Mouse (Mus musculus) heart, adult 18-20 months (tissue): ENCODE results near the gene Opcml. TPM values are rescaled to one million over a fixed set of nuclear protein-coding genes. Genes with fewer than 3 reads are reported as not detected.
A peak's percentile ranks its signal among the peaks of the same experiment; 100 is the strongest.

Experiments used
- DNase-seq, 2 experiments: peaks; one replicate each; pipeline ENCODE4 v3.0.0; 2021 to 2022; ENCODE audit warnings: mixed read lengths in 1 of 2
- total RNA-seq, 2 experiments: library from RNA; stranded (reverse); gene quantifications; 2 replicates each; pipeline ENCODE4 v1.2.3; 2021

The Opcml gene
- total RNA-seq, 2 experiments from 2014 or later, result 1.1 to 1.2 TPM

DNA sequence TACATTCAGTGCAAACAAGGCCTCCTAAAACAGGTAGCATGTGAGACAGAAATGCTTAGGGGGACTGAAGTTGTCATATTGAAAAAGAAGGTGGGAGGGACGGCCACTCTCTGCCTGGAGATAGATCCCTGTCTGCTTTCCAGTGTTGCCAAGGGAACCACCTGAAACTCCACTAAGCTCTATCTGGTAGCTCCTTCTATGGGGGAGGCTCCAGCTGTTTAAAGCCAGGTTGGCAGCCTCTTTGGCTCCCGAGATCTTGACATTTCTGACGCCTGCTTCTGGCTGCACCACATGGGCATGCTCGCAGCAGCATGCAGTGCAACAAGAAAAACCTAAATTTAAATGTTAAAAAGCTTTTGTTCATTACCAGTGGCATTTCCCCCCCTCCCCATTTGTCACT is 537.4 kb downstream of the Opcml start:
- DNase-seq, result no peak

DNA sequence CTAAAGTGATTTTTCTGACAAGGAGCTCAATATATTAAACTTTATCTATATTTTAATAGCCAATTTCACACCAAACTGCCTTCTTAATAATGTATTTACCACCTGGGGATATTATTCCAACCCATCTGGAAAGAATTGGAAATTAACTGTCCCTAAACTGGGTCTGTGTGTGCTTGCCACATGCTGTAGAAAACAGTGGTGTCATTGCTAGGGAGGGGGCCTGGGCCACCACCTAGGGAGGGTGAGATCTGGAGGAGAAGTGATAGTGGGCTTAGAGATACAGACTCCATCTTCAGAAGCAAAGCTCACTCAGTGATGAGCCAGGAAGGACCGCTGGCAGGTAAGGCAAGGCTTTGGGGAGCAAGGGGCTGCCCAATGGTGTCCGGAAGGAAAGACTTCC is 537.9 kb downstream of the Opcml start:
- DNase-seq, result no peak

DNA sequence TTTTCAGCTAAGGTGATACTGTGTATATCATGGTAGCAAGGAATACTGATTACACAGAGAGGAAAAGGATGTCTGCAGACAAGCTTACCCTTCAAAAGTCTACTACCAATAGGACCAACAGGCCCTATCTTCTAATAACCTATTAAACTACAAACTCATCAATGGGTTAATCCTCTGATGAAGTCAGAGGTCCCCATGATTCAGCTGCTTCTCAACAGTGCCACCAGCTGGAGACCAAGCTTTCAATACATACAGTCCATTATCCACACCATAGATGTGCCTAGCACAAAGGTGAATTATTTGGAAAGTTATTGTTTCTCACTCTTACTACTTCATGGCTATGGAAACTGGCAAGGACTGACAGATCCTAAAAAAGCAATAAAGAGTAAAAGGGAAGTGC is 538.9 kb downstream of the Opcml start:
- DNase-seq, result no peak

DNA sequence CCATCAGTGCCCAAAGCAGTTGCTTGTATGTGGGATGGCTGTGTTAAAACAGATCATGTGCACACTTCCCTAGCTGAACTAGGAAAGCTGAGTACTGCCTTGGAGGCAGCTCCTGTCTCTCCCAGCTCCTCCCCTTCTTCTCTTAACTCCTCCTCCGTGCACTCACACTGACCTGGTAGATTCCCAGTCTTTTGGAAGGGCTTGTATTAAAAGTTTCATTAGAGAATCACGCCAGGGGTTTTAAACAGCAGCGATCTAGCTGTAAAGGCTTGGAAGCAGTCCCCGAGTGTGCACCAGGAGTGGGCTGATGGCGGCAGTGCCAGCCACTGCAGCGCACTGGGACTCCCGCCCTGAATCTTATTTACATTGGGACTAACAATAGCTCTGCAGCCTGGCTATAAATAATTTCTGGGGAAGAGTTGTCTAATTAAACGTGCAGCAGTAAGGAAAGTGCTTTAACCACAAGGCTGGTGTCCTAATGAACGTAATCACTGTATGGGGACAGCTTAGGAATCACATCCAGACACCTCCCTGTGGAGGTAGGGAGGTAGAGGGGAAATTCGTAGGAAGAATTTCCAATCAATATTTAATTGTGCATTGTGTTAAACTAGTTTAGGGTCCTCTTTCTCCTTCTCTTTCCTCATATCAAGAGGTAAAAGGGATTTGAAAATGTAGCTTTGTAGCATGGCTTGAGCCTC is 546.1 kb downstream of the Opcml start:
- peak; percentile 3 to 21 for DNase-seq

DNA sequence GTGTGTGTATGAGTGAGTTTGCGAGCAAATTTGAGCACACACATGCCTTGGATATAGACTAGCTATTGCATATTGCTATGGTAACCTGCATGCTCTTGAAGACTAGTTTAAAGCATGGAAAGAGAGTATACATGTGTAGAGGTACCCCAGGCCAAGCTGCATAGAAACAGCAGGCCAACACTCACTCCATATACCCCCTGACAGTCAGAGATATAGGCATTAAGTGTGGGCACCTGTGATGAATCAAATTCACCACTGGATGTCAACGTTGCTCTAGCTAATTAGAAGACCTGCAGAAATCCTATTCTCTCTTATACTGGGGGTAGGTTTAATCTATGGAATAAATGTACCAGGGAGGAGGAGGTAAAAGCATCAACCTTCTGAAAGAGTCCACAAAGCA is 547.3 kb downstream of the Opcml start:
- DNase-seq, result no peak

DNA sequence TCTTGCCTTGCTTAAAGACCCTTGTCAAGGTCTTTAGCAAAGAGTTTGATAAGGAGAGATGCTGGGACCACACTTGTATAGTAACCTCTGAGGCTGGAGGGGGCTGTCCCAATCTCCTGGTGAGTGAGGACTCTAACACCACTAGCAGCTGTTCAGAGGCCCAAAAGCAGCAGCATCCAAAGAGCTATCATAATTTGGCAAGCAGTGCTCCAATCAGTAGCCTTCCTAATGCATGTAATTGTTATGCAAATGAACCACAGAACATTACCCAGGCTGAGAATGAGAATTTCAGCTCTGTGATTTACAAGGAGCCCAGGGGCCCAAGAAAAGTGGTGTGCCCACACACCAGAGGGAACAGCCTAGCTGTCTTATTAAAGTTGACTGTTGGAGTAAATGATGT is 564.4 kb downstream of the Opcml start:
- DNase-seq, result no peak

DNA sequence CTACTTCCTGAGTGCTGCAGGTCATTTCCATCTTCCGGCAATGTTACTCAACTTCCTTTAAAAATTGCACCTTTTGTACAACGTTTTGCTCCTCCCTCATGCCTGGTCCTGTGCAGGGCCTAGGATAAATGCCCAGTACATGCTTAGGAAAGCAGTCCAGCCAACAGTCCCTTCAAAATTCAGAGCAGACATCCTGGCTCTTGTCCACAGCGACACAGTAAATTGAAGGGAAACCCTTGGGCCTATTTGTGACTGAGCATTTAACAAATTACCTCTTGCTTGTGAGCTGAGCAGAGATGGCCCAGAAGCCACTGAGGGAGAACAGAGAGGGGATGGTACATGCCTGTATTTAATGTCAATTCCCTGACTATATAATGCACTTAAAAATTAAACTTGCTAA is 567.4 kb downstream of the Opcml start:
- DNase-seq, result no peak

DNA sequence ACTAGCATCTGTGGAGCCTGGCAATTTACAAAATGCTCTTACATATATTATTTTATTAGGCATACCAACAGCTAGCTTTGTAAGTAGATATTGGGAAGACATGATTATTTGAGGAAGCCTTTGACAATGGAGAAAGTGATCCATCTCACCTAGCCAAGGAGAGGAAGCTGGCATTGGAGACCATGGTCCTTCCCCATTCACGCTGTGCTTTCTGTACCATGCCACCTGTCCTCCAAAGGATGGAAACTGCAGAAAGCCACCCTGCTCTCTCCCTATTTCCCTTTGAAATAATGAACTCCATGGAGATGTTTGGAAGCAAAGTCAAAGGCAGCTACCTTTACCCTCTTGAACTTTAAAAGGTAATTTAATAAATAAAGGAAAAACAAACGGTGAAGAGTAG is 570.1 kb downstream of the Opcml start:
- no peak for DNase-seq

DNA sequence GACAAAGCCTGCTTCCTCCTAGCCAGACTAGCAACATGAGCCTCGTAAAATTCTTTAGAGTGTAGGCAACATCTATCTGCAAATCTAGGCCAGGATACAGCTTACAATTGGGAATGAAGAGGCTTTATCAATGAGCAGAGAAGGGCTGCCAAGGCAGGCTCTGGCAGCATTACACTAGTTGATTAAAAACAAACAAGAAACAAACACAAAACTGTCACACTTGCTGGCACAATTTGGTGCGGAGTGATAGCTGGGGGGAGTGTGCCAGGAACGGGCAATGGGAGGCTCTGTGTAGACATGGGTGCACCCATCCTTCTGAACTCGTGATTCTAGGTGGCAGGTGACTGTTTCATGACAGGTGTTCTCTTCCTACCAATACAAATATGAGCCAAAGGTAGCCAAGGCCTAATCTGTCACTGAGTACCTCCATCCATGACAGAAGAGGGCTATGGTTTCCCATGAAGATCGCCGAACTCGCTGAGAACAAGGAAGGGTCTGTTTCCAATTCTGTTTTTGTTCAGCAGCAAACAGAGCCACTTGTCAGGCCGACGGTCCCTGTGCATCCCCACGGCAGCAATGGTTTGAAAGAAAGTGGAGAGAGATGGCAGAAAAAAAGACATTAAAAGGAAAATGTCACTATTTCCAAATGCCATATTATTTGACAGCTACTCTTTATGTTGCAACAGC is 574.0 kb downstream of the Opcml start:
- no peak for DNase-seq

DNA sequence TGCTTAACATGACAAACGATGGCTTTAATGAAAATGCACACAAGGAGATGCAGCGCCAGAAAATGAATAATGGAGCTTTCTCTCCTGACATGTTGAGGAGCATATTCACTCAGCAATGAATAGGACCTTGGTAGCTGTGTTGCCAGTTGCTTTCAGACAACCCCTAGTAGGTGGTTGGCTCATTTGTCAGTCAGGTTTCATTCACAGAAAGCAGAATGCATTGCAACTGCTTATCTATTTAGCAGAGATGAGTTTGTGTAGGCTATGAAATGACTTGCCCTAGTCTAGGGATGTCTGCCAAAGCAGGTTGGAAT is 574.5 kb downstream of the Opcml start:
- DNase-seq, result no peak

DNA sequence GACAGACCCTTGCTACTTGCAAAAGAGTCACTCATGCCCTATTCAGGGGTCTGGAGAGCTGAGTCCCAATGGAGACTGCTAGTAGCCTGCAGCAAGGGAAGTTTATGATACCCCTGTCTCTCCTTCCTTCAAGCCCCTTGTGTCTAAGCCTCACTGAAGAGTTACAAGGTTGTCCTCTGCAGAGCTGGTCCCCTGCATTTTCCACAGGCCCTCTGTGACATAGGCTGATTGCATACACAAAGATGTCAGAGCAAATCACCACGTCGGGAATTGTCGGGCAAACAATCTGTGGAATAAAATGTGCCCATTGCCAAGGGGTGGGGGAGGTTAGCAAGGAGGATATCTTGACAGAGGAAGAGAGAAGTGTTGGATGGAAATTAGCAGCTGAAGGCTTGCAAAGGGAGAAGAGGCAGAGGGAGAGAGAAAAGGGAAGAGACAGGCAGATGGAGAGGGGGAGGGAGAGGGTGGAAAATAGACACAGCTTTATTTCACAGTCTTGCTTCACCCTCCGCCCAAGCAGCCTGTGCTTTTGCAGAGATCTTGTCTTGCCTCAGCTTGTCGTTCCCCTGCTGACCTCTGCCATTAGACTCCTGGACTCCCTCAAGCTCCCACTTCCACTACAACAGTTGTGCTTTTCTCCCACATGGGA is 596.1 kb downstream of the Opcml start:
- DNase-seq, result no peak

DNA sequence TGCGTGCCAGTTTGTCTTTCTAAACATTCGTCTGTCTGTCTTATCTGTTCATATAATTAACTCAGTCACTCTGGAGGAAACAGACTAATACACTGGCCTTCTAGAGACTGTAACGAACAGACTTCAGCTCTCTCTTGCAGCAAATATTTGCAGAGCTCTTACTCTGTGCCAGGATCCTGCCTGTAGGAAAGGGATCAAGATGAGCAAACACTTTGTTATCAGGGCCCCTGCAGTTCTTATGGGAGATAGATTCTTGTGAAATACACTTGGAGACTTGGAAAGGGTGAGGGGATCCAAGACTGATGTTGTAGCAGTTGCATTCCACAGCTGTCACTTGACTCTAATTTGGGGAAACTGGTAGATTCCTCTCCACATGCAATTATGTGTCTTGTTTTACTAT is 604.6 kb downstream of the Opcml start:
- DNase-seq, result no peak

DNA sequence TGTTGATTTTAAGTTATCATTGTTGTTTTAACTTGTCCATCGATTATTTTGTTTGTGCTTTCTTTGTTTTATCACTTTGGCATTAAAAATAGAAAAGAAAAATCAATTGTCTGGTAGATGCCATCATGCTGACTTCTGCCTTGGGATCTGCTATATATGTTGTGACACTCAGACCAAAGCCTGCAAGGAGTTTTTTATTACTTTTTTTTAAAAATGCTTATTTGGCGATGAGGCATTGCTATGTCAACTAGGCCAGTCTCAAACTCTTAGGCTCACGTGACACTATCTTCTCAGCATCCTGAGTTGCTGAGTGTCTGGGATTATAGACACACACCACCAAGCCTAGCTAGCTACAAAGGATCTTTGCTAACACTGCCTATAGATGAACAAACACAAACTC is 605.1 kb downstream of the Opcml start:
- DNase-seq, result no peak

DNA sequence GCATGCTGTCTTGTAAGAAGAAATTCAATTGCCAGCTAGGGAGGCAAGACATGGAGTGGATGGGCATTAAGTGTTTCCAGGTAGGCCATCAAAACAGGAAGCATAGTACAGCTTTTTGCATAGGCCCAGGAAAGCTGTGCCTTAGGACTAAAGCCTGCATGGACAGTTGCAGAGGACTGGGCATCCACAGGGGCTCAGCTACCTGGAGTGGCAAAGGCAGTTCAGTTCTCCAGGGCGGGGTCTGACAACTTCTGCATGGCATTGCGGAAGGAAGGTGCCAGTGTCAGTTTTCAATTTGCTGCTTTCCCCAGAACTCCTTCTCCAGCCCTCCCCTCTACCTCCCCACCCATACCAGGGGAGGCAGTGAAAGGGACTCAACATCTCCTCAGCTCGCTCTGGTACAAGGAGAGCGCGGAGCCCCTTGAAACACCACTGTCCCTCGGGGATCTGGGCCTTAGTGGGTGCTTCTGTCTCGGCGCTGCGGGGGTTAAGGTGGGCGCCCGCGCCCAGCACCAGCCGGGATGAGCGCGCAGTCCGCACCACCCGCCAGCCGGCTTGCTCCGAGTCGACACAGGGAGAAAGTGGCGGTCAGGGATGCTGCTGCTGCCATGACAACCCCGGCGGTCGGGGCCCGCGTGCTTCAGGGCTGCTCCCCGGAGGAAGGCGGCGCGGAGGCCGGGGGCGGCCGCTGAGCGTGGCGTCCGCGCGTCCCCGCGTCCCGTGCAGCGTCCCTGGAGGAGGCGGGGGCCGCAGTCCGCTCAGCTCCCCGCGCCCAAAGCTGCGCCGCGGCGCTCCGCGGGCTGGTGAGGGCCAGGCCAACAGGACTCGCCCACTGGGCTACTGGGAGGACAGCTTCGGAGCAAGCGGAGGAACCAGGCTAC is 612.4 kb downstream of the Opcml start:
- peak in 1 of 2 experiments; percentile 6 for DNase-seq

DNA sequence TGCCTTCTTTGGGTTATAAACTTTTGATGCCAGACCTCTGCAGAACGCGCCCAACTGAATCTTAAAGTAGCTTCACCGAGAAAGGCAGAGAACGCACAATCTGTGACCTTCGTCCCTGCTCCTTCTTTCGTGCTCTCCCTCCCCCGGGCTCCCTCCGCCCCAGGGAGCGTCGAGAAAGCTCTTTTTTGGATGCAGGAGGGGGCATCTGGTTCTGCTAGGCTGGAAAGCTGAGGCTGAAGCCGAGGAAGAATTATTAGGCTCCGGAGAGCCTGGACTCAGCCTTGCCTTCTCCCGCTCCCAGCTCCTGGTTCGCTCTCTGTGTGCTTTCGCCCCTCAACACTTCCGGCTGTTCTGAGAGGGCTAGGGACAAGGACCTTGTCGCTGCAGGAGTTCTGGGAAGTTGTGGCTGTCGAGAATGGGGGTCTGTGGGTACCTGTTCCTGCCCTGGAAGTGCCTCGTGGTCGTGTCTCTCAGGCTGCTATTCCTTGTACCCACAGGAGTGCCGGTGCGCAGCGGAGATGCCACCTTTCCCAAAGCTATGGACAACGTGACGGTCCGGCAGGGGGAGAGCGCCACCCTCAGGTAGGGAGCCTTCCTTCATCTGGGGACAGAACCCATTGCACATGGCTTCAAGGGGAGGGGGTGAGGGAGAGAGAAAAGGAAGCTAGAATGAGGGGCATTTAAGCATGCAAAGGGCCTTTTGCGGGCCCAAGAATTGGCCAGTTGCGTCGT is 613.4 kb downstream of the Opcml start:
- peak; percentile 9 to 16 for DNase-seq

DNA sequence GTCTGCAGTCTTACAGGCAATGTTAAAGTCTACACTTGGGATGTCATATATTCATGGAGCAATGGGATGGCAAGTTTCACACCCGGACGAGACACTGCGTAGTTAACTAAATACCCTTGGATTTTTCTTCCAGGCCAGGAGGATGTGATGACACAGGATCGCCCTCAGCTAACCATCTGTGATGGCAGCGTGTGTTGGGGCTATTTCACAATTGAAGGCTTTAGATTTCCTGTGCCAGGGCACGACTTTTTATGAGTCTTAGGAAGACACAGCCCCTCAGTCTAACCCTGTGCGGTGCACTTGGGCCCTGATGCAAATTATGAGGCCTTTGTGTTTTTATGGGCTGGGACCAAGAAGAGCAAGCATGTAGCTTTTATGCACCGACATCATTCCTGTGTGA is 614.0 kb downstream of the Opcml start:
- DNase-seq, result no peak

DNA sequence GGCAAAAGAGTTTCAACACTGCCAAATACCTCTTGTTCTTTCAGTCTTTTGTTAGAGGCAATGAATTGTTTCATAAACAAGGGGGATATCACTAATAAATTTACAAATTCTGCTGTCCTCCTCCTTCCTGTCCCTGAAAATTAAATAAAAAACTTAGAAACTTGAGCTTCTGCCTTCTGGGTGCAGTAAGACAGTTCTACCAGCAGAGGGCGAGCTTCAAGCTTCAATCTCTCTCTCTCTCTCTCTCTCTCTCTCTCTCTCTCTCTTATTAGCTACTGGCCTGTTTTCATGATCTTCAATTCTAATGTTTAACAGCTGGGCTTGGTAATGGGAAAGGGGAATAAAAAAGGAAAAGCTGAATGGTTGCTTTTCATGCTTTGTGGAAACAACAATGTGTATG is 615.2 kb downstream of the Opcml start:
- peak in 1 of 2 experiments; percentile 13 for DNase-seq

DNA sequence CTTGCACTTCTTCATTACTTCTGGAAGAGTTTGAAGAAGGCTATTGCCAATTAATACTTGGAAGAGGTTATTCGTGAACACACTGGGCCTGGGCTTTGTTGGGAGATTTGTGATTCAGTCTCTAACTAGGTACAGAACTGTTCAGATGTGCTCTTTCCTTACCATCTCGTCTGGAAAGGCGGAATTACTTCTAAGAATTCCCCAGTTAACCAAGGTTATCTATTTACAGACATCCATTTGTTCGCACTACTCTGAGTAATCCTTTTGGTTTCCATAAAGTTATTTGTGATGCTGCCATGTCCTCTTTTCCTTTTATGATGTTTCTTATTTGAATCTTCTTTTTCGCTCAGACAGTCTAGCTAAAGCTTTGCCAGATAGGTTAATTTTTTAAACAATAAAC is 630.2 kb downstream of the Opcml start:
- no peak for DNase-seq

DNA sequence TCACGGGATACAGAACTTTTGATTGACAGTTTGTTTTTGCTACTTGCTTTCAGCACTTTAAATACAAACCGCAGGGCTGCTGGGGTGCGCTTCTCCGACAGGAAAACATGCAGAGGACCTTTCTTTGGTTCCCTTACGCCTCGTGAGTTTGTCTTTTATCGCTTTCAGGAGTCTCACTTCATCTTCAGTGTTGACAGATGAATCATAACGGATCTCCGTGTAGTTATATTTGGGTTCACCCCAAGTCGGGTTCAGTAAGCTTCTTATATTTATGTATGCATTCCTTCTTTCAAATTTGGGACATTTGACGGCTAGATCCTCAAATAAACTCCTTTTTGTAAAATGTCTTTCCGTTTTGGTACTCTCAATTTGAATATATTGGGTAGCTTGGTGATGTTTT is 632.8 kb downstream of the Opcml start:
- DNase-seq, result no peak

DNA sequence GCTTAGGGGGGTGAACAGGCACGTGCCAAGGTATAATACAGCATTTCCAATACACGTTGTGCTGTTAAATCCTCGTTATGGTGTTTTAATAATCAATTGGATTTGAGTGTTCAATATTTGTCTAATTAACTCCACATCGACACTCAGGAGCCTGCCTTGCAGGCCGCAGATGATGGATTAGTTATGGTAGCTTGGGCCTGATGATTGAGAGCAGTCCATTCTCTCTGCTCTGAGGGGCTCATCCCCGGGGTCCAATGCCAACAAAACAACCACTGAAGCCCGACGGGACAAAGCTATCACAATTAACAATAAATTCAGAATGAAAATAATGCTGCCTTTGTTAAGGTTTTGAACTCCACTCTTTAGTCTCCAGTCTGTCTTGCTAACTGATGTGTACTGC is 641.6 kb downstream of the Opcml start:
- DNase-seq, result no peak

DNA sequence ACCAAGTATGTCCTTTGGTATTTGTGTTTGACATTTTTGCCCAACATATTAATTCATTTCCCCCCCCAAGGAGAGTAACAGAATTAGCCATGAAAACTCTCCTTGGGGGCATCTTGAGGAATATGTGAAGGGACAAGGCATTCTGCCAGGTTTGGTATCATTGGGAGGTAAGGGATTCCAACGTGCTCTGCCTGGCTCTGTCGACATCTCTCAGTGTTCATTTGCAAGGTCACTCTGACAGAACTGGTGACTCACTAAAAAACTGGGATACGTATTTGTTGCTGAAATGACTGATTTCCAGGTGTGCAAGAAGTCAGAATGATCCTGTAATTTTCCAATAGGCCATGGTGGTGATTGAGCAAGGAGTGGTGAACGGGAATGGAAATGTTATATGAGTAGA is 648.2 kb downstream of the Opcml start:
- no peak for DNase-seq
